Mouse (Mus musculus) spleen, postnatal 4 days (tissue): Measurements from ENCODE around the gene Tmem191c.
"Not testable (repeated sequence)": the region's sequence is repeated elsewhere in the genome, so short reads cannot be mapped to it uniquely, and the experiment has no call there.

ENCODE experiments used
- DNase-seq, 2 experiments: peaks; one replicate each; pipeline ENCODE4 v3.0.0; 2022; ENCODE audit warnings: low spot score in 2 of 2

Tmem191c gene

GRCm38 (mm10) chr16:17275721-17276120 lies at the start of gene Tmem191c:
Tmem191c (plus strand) TSS chr16:17276077.
- no peak for DNase-seq

- DNase-seq: no peak
These were observed 49.4 kb upstream of the Tmem191c start for GRCm38 (mm10) chr16:17226496-17226895.

- not testable (repeated sequence) for DNase-seq
These were observed 44.4 kb upstream of the Tmem191c start for GRCm38 (mm10) chr16:17231523-17231922.

- DNase-seq: peak; percentile 84 to 90
These were observed 42.8 kb upstream of the Tmem191c start, which contains the start of gene Hic2 for GRCm38 (mm10) chr16:17232794-17233701. Hic2 (plus strand) TSS chr16:17233572.

- DNase-seq: peak in 1 of 2 experiments; percentile 72
These were observed 42.0 kb upstream of the Tmem191c start for GRCm38 (mm10) chr16:17233702-17234498.

GRCm38 (mm10) chr16:17234499-17234895 lies 41.4 kb upstream of the Tmem191c start:
- DNase-seq: peak in 1 of 2 experiments; percentile 63

GRCm38 (mm10) chr16:17234916-17235665 lies 40.8 kb upstream of the Tmem191c start:
- DNase-seq: no peak

- no peak for DNase-seq
These were observed 38.2 kb upstream of the Tmem191c start for GRCm38 (mm10) chr16:17237634-17238033.

- DNase-seq: no peak
These were observed 36.5 kb upstream of the Tmem191c start for GRCm38 (mm10) chr16:17239409-17239808.

GRCm38 (mm10) chr16:17243731-17244130 lies 32.1 kb upstream of the Tmem191c start:
- DNase-seq: no peak

- no peak for DNase-seq
These were observed 30.9 kb upstream of the Tmem191c start for GRCm38 (mm10) chr16:17244996-17245395.

- no peak for DNase-seq
These were observed 28.1 kb upstream of the Tmem191c start for GRCm38 (mm10) chr16:17247727-17248126.

GRCm38 (mm10) chr16:17249135-17249534 lies 26.7 kb upstream of the Tmem191c start:
- DNase-seq: no peak

- peak in 1 of 2 experiments; percentile 38 for DNase-seq
These were observed 24.3 kb upstream of the Tmem191c start for GRCm38 (mm10) chr16:17251539-17251938.

- no peak for DNase-seq
These were observed 23.7 kb upstream of the Tmem191c start for GRCm38 (mm10) chr16:17252086-17252726.

GRCm38 (mm10) chr16:17252841-17253240 lies 23.0 kb upstream of the Tmem191c start:
- no peak for DNase-seq

- DNase-seq: no peak
These were observed 21.8 kb upstream of the Tmem191c start for GRCm38 (mm10) chr16:17254005-17254597.

GRCm38 (mm10) chr16:17255270-17255669 lies 20.6 kb upstream of the Tmem191c start:
- no peak for DNase-seq

GRCm38 (mm10) chr16:17257359-17257821 lies 18.5 kb upstream of the Tmem191c start:
- DNase-seq: no peak

GRCm38 (mm10) chr16:17258917-17259316 lies 17.0 kb upstream of the Tmem191c start:
- DNase-seq: peak in 1 of 2 experiments; percentile 60

- no peak for DNase-seq
These were observed 14.5 kb upstream of the Tmem191c start for GRCm38 (mm10) chr16:17261341-17261740.
